Mouse (Mus musculus): Measurements from ENCODE around the gene Nudt1. TPM values are rescaled to one million over a fixed set of nuclear protein-coding genes. Genes with fewer than 3 reads are reported as not detected.

Nudt1 gene
- polyA plus RNA-seq, 1 experiment = 25.0 TPM

DNA sequence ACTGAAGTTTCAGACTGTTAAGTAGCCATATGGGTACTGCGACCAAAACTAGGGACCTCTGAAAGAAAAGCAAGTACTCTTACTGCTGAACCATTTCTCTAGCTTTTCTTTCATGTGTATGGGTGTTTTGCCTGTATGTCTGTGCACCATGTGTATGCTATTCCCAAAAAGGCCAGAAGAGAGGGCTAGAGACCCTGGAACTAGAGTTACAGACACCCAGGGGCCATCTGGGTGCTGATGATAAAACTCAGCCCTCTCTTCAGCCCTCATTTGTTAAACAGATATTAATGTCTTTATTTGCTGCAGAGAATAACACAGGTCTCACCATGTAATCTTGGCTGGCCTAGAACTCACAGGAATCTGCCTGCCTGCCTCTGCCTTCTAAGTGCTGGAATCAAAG is 63.0 kb downstream of the Nudt1 start:
- no peak for TF ChIP-seq POLR2A (IDR thresholded peaks at IDR 0.05; ENCODE audit: control insufficient read depth, extremely low read depth, insufficient read depth, low read length, poor library complexity)
- no peak for TF ChIP-seq CTCF (IDR thresholded peaks at IDR 0.05; ENCODE audit: borderline replicate concordance, control insufficient read depth, extremely low read depth, insufficient read depth, low read length, poor library complexity)
- WGBS = 100% methylated on average over 1 of the region's 1 CpGs
- H3K4me3 ChIP-seq (ENCODE audit: control insufficient read depth, insufficient read depth, low read length) = no peak overlapping the region
- DNase-seq = no peak
- H3K27ac ChIP-seq (ENCODE audit: control insufficient read depth, insufficient read depth, low read length) = no peak overlapping the region
- H3K36me3 ChIP-seq (ENCODE audit: control insufficient read depth, insufficient read depth, low read length) = no peaks in the 10 kb centered on the region
- H3K4me1 ChIP-seq (replicated peaks; ENCODE audit: control insufficient read depth, insufficient read depth, low read length) = peaks cover 11% of the 10 kb centered on the region
- H3K27me3 ChIP-seq (ENCODE audit: control insufficient read depth, insufficient read depth, low read length) = no peaks in the 10 kb centered on the region

DNA sequence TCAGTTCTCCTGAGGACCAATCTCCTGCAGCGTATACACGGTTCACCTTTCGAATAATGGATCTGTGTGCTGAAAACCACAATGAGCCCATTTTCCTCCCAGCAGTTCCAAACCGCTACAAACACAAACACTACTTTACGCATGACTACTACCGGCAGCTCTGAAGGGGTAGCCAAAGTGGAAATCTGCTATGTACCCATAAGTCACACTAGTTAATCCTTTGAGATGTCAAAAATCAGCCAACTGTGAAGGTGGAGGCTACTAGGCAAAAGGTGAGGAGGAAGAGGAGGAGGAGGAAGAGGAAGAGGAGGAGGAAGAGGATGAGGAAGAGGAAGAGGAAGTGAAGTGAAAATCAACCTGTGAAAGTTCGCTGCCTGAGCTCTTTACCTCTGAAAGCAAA is 65.8 kb downstream of the Nudt1 start:
- no peak overlapping the region for H3K4me3 ChIP-seq (ENCODE audit: control insufficient read depth, insufficient read depth, low read length)
- TF ChIP-seq POLR2A (IDR thresholded peaks at IDR 0.05; ENCODE audit: control insufficient read depth, extremely low read depth, insufficient read depth, low read length, poor library complexity) (no peak), CTCF (IDR thresholded peaks at IDR 0.05; ENCODE audit: borderline replicate concordance, control insufficient read depth, extremely low read depth, insufficient read depth, low read length, poor library complexity) (no peak)
- DNase-seq = no peak
- H3K27me3 ChIP-seq (ENCODE audit: control insufficient read depth, insufficient read depth, low read length) = no peaks in the 10 kb centered on the region
- H3K27ac ChIP-seq (ENCODE audit: control insufficient read depth, insufficient read depth, low read length) = no peak overlapping the region
- H3K4me1 ChIP-seq (replicated peaks; ENCODE audit: control insufficient read depth, insufficient read depth, low read length) = peaks cover 11% of the 10 kb centered on the region
- 92% methylated on average over 7 of the region's 7 CpGs for WGBS
- no peaks in the 10 kb centered on the region for H3K36me3 ChIP-seq (ENCODE audit: control insufficient read depth, insufficient read depth, low read length)

Other genes starting within 250 kb of the Nudt1 start
- 197 and 252 TPM in 2 replicates for gene Mad1l1, start 104 bp upstream of the Nudt1 start, polyA plus RNA-seq (2012; rRNA removed)
- 9.0 and 10.0 TPM in 2 replicates for gene Mrm2, start 10.2 kb downstream of the Nudt1 start, polyA plus RNA-seq (2012; rRNA removed)
- 12.4 and 14.7 TPM in 2 replicates for gene Snx8, start 67.6 kb downstream of the Nudt1 start, polyA plus RNA-seq (2012; rRNA removed)
- 114 and 121 TPM in 2 replicates for gene Eif3b, start 97.7 kb downstream of the Nudt1 start, polyA plus RNA-seq (2012; rRNA removed)
- gene Gm4869, start 124.0 kb downstream of the Nudt1 start, polyA plus RNA-seq (2012; rRNA removed) = 0.05 and 0.22 TPM in 2 replicates
- 24.0 and 28.7 TPM in 2 replicates for gene Chst12, start 183.9 kb downstream of the Nudt1 start, polyA plus RNA-seq (2012; rRNA removed)
- 2.7 TPM in 2 replicates for gene Grifin, start 243.4 kb downstream of the Nudt1 start, polyA plus RNA-seq (2012; rRNA removed)